Mouse (Mus musculus) regulatory T cell (primary cell): ENCODE data around the gene Aven.

Experiments
- in situ Hi-C: fragments of 300-600 bp; cut with MboI, MseI; formaldehyde crosslinking; loops from one replicate; pipeline ENCODE4 v1.15.1; 2025; ENCODE audit warnings: high pct_unique_total_duplicates

Aven gene

GRCm38 (mm10) chr2:112484886-112485285 lies 7.9 kb upstream of the Aven start:
- in situ Hi-C loops, result loop anchor here (10.0 kb wide), 1 partner anchor 110 kb away; the partner anchor contains the start of gene Katnbl1

DNA sequence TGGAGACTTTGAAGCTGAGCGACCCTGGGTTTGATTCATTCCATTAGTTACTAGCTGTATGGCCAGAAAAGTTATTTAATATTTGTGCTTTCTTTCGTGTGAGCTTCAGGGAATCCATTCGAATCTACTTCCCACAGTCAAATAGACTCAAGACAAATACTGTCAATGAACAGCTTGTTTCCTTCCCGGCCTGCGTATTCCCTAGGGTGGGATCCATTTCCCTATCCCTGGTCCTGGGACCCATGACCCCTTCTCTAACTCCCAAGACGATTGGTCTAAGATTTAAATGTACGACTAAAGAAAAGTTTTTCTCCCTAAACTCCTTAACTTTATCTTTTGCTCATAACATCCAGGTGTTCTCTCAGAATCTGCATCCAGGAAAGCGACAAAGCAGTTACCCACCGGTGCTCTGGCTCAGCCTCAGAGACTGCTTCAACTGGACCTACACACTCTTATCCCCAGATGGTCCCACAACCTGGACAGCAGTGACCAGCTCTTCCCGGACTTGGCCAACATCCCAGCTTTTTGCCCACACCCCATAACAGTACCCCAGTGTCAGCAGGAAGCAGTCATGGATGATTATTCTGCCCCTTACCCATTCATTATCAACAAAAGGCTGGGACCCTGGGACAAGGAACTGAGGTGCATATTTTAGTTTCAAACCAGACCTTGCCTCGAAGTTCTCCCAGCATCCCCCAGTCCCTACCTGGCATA lies 2.1 kb upstream of the Aven start:
- in situ Hi-C loops, result no loop called here

GRCm38 (mm10) chr2:112491629-112492028 lies 1.1 kb upstream of the Aven start:
- in situ Hi-C loops, result no loop called here

DNA sequence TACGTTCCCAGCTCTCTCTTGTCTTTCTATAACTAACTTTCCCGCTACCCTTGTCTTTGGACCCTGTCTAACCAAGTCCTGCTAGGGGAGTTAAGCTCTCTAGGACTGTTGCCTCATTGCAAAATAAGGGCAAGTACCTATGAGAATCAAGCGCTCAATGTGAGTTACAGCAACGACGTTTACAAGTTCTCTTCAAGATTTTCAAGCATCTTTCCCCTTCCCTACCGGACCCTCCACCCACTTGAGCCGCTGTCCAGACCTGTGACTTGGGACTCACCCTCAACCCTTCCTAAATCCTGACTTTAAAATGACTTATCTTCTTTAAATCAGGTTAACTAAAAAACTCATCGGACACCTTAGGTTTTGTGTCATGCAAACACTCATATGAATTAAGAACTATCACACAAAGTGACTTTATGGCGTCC lies 321 bp upstream of the Aven start:
- in situ Hi-C loops, result no loop called here

- in situ Hi-C loops, result no loop called here
These were observed 936 bp downstream of the Aven start for GRCm38 (mm10) chr2:112493539-112494260.

- in situ Hi-C loops, result no loop called here
These were observed 5.1 kb downstream of the Aven start for GRCm38 (mm10) chr2:112497851-112498250.

- in situ Hi-C loops, result loop anchor here (10.0 kb wide), 1 partner anchor 264 kb away; no protein-coding TSS in a partner anchor
These were observed 8.4 kb downstream of the Aven start for GRCm38 (mm10) chr2:112501209-112501608.

- in situ Hi-C loops, result loop anchor here (10.0 kb wide), 1 partner anchor 261 kb away; no protein-coding TSS in a partner anchor
These were observed 11.2 kb downstream of the Aven start for GRCm38 (mm10) chr2:112503978-112504377.

DNA sequence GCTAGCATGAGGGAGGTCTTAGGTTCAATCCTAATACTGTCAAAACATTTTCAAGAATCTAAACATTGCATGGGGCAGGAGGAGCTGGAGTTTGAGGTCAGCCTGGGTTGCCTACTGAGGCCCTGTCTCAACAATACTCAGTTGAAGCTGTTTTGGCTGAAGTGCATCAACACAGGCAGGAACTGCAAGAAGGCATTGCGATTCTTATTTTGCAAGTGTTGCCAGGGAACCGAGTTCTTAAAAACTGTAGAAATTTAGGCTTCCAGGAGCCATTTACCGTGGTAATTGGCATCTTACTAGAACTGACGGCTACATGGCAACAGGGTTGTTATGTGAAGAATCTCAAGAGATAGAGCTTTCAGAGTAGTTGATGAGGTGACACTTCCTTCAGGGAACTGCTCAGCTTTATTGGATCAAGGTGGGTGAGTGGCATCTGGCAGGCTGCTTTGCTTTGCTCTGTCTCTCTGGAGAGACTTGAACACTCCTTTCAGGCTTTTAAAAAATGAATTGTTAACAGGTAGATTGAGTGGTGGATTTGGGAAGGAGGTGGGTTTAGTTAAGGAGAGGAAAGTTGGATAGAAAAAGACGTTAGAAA lies 14.2 kb downstream of the Aven start:
- in situ Hi-C loops, result loop anchor here (10.0 kb wide), 1 partner anchor 258 kb away; no protein-coding TSS in a partner anchor

GRCm38 (mm10) chr2:112507444-112507843 lies 14.7 kb downstream of the Aven start:
- in situ Hi-C loops, result loop anchor here (10.0 kb wide), 1 partner anchor 257 kb away; no protein-coding TSS in a partner anchor

- in situ Hi-C loops, result no loop called here
These were observed 17.4 kb downstream of the Aven start for GRCm38 (mm10) chr2:112510140-112510539.

DNA sequence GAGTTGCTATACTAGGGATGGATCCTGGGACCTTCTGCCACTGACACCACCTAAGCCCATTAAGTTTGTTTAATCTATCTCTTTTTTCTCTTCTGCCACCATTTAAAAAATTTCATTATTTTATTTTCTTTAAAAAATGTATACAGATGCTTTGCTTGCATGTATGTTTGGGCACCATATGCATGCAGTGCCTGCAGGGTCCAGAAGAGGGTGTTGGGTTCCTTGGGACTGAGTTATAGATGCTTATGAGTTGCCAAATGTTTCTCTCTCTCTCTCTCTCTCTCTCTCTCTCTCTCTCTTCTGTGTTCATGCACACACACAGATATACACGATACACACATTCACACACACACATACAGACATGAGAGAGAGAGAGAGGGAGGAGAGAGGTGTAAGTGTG lies 20.3 kb downstream of the Aven start:
- in situ Hi-C loops, result no loop called here

DNA sequence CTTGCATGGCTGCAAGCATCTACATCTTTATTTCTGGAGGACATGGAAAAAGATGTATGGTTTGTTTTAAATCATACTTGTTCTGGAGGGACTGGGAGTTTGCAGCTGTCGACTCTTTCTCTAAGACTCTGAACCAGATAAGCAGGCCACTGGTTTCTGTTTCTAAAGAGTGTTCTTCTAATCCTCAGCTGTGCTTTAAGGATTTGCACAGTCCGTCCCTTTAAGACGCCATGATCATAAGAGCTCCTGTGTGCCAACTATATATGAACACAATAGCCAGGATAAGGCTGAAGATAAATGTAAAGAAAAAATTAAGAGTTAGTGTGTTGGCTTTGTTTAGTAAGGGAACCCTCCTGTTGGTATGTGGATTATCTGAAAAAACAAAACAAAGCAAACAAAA lies 24.0 kb downstream of the Aven start:
- in situ Hi-C loops, result no loop called here

DNA sequence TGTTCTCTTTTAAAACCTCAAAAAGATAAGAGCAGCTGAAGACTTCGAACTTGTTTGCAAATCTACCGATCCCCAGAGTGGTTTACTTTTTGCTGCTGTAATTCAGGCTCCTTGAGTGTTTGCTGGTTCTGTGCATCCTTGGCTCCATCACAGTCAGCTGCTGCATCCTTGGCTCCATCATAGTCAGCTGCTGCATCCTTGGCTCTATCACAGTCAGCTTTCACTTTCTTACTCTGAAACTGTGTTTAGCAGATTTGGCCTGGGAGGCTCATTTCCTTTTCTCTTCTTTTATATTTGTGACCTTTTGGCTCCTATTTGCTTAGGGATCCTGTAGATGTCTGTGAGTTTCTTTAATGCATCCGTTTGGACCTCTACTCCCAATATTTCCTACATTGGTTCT lies 24.5 kb downstream of the Aven start:
- in situ Hi-C loops, result no loop called here

- in situ Hi-C loops, result no loop called here
These were observed 25.8 kb downstream of the Aven start for GRCm38 (mm10) chr2:112518541-112518940.

DNA sequence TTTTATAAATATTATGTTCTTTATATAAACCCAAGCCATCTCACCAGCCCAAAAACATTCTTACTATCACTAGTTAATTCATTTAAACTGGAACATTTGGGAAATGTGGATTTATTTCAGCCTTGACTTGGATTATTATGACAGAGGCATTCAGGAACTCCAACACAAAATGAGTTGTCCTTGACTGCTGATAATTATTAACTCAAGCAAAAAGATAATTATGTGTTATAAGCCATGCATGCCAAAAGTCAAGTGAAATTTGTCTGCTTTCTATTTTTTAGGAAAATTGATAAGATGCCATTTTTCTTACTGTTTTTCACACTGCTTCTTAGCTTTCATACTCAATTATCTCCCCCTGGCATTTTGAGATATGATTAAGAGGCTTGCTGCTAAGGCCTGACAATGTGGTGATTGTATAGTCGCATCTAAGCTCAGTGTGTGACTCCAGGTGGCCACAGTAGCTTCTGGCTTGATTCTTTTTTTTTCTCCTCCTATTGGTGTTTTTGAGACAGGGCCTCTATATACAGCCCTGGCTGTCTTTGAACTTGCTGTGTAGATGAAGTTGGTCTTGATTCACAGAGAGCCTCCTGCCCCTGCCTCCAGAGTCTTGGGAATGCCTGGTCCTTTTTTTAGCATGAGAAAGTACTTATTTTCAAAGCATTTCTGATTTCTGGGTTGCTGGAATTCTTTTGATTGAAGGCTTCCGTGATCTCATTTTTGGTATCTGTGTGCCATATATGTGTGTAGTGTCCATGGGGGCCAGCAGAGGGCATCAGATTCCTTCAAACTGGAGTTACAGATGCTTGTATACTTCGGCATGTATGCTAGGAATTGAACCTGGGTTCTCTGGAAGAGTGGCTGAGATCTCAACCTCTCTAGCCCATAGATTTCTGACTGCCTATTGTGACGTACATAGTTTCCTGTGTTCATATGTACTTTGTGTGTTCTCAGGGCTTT lies 28.0 kb downstream of the Aven start:
- in situ Hi-C loops, result no loop called here

- in situ Hi-C loops, result no loop called here
These were observed 34.2 kb downstream of the Aven start for GRCm38 (mm10) chr2:112526933-112527332.

- in situ Hi-C loops, result no loop called here
These were observed 40.2 kb downstream of the Aven start for GRCm38 (mm10) chr2:112532812-112533496.

- in situ Hi-C loops, result no loop called here
These were observed 42.0 kb downstream of the Aven start for GRCm38 (mm10) chr2:112534677-112535222.

DNA sequence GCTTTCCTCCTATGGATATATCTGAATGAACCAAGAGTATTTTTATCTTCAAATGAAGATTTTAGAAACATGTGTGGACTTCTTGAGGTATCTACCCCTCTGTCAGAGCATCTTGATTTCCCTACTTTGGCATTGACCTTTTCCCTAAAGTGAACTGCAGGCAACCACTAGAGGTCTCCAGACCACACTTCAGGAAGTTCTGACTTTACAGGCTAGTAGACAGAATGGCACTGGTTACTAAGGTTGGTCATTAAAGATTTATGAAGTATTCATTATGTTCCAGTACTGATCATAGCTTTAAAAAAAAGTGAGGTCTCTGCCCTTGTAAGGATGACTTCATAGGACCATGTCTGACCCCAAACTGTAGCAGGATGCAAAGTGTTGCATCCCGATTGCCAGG lies 46.0 kb downstream of the Aven start:
- in situ Hi-C loops, result no loop called here
